ENCODE assay signal across 8 mouse cellular contexts in the genomic region with DNA sequence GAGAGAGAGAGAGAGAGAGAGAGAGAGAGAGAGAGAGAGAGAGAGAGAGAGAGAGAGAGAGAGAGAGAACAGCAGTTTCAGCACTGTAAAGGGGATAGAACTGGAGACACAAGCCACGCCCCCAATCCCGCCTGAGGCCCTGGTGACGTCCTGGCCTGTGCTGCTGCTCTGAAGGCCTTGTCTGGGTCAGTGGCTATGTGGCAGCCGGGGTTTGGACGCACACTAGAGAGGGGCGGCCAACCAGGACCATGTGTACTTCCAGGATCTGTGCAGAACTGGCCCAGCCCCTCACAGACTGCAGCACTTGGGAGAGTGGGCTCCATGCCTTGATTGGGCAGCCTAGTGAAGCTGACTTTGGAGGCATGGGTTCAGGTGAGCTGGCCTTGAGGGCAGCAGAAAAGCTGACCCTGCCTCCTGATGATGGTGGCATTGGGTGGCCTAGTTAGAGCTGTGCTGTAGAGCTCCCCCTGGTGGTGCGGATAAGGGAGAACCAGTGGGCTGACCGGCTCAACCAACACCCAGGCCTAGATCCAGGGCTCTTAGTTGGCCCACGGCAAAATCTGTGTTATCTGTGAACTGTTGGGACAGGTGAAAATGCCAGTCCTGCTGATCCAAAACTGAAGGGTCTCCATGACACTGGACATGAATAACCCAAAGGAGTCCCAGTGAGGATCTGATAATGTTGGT.
DNase-seq lines count a peak whose midpoint lies in the region; ATAC-seq and TF ChIP-seq lines count a peak whose summit lies in the region.

No protein-coding gene starts in this region.

- peak; percentile 72 for TF ChIP-seq CTCF in lung, embryonic 14.5 days (IDR thresholded peaks at IDR 0.05; ENCODE audit: low read depth)

- H3K36me3 ChIP-seq in embryonic facial prominence, embryonic 11.5 days (replicated peaks; ENCODE audit: control insufficient read depth, insufficient read depth, low read depth, low read length): no peaks in the 10 kb centered on the region
- no peaks in the 10 kb centered on the region for H3K36me3 ChIP-seq in lung, embryonic 14.5 days (ENCODE audit: insufficient read depth)
- H3K36me3 ChIP-seq in hindbrain, embryonic 12.5 days: no peaks in the 10 kb centered on the region

- no peak overlapping the region for H3K9ac ChIP-seq in embryonic facial prominence, embryonic 11.5 days (replicated peaks; ENCODE audit: low read length)
- no peak overlapping the region for H3K9ac ChIP-seq in lung, embryonic 14.5 days
- H3K9ac ChIP-seq in hindbrain, embryonic 12.5 days: no peak overlapping the region

- H3K9me3 ChIP-seq in embryonic facial prominence, embryonic 11.5 days (replicated peaks; ENCODE audit: control insufficient read depth, low read length): no peaks in the 10 kb centered on the region
- H3K9me3 ChIP-seq in lung, embryonic 14.5 days (ENCODE audit: low read depth, low read length): no peaks in the 10 kb centered on the region
- H3K9me3 ChIP-seq in hindbrain, embryonic 12.5 days (replicated peaks): no peaks in the 10 kb centered on the region

- no peak overlapping the region for H3K4me3 ChIP-seq in embryonic facial prominence, embryonic 11.5 days (ENCODE audit: low read depth, low read length)
- H3K4me3 ChIP-seq in lung, embryonic 14.5 days (ENCODE audit: low read depth, low read length): no peak overlapping the region
- H3K4me3 ChIP-seq in hindbrain, embryonic 12.5 days: no peak overlapping the region

- no peaks in the 10 kb centered on the region for H3K27me3 ChIP-seq in embryonic facial prominence, embryonic 11.5 days (ENCODE audit: control insufficient read depth, insufficient read depth, low read length)
- no peaks in the 10 kb centered on the region for H3K27me3 ChIP-seq in lung, embryonic 14.5 days (ENCODE audit: insufficient read depth, low read length)
- H3K27me3 ChIP-seq in hindbrain, embryonic 12.5 days: no peaks in the 10 kb centered on the region

- DNase-seq in right cerebral cortex, postnatal 14 days: peak; percentile 23
- no peak for DNase-seq in right cerebral cortex, postnatal 25 days
- DNase-seq in embryonic facial prominence, embryonic 11.5 days (ENCODE audit: low spot score): peak; percentile 55
- peak; percentile 14 for DNase-seq in kidney, adult 11 months
- peak; percentile 61 for DNase-seq in lung, embryonic 14.5 days
- peak; percentile 21 for DNase-seq in retina, postnatal 7 days (ENCODE audit: low read depth, low spot score)

- H3K27ac ChIP-seq in embryonic facial prominence, embryonic 11.5 days (replicated peaks; ENCODE audit: low read depth, low read length): no peak overlapping the region
- H3K27ac ChIP-seq in lung, embryonic 14.5 days (ENCODE audit: low read depth): no peak overlapping the region
- H3K27ac ChIP-seq in hindbrain, embryonic 12.5 days: no peak overlapping the region

- H3K4me1 ChIP-seq in embryonic facial prominence, embryonic 11.5 days (ENCODE audit: control insufficient read depth, insufficient read depth, low read length): no peaks in the 10 kb centered on the region
- no peaks in the 10 kb centered on the region for H3K4me1 ChIP-seq in lung, embryonic 14.5 days (ENCODE audit: insufficient read depth)
- H3K4me1 ChIP-seq in hindbrain, embryonic 12.5 days: no peaks in the 10 kb centered on the region

- peak; percentile 47 for ATAC-seq in activated CD4-positive, CD25-positive, alpha-beta regulatory T cell, adult 4 months
- ATAC-seq in embryonic facial prominence, embryonic 11.5 days (replicated peaks; ENCODE audit: insufficient number of reproducible peaks, low FRiP score, low TSS enrichment, low read depth): 0 out of 2 replicates have a peak, but pooled peaks have one; percentile 51
- peak; percentile 80 for ATAC-seq in lung, embryonic 14.5 days (ENCODE audit: insufficient read depth)
- ATAC-seq in hindbrain, embryonic 12.5 days (ENCODE audit: low FRiP score): no peak

- 45% methylated on average over 9 of the region's 9 CpGs for WGBS in embryonic facial prominence, embryonic 11.5 days
- 48% methylated on average over 9 of the region's 9 CpGs for WGBS in lung, embryonic 14.5 days
- WGBS in hindbrain, embryonic 12.5 days: 55% methylated on average over 9 of the region's 9 CpGs

- H3K4me2 ChIP-seq in embryonic facial prominence, embryonic 11.5 days (ENCODE audit: low read depth, low read length): no peak overlapping the region
- no peak overlapping the region for H3K4me2 ChIP-seq in lung, embryonic 14.5 days
- H3K4me2 ChIP-seq in hindbrain, embryonic 12.5 days (replicated peaks): no peak overlapping the region
